Mouse (Mus musculus): ENCODE measurements around the gene Sec14l4.

DNA sequence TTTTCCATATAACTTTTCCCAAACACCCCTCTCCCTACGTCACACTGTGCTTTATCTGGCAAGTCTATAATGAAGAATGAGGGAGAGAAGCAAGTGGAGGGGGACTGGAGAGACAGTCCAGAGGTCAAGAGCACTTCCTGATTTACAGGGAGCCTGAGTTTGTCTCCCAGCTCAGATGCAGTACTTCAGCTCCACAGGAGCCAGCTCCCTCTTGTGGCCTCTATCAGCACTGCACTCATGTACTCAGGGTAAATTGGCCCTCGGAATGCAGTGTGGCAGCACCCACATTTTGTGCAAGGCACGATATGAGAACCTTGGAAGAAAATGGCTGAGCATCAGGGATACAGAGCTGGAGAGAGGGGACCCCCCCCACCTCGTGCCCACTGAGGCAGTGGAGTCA lies 49.0 kb downstream of the Sec14l4 start:
- TF ChIP-seq CTCF (IDR thresholded peaks at IDR 0.05; ENCODE audit: control insufficient read depth, insufficient read depth, insufficient replicate concordance, low read depth, low read length) (peak; percentile 85; the same call in 1 of the 2 replicates), POLR2A (IDR thresholded peaks at IDR 0.05; ENCODE audit: control insufficient read depth, low read depth, low read length) (no peak)

Data from testis, adult 2 months (tissue).